Mouse (Mus musculus) liver, embryonic 15.5 days (tissue): Measurements from ENCODE around the gene Rfpl4. TPM values are rescaled to one million over a fixed set of nuclear protein-coding genes. Genes with fewer than 3 reads are reported as not detected.
"Not testable (repeated sequence)": the region's sequence is repeated elsewhere in the genome, so short reads cannot be mapped to it uniquely, and the experiment has no call there.

Experiments
- ATAC-seq: fragments of 200-750 bp; cut with Nextera tagmentation; 2 replicates; pipeline ENCODE4 v1.8.0; 2017; ENCODE audit warnings: moderate number of reproducible peaks, mild to moderate bottlenecking, moderate library complexity; ENCODE audit not compliant: insufficient read depth
- H3K27ac ChIP-seq: fragments of 300-500 bp; sonication (generic); replicated peaks from 2 replicates; pipeline ENCODE4 v1.5.1; 2015; ENCODE audit warnings: mild to moderate bottlenecking, inconsistent platforms
- H3K27me3 ChIP-seq: fragments of 300-500 bp; sonication (generic); 2 replicates; pipeline ENCODE4 v1.6.1; 2015; ENCODE audit warnings: mild to moderate bottlenecking, inconsistent platforms
- H3K36me3 ChIP-seq: fragments of 300-500 bp; sonication (generic); replicated peaks from 2 replicates; pipeline ENCODE4 v1.6.1; 2015; ENCODE audit warnings: moderate library complexity, mild to moderate bottlenecking, inconsistent platforms
- H3K4me1 ChIP-seq: fragments of 300-500 bp; sonication (generic); replicated peaks from 2 replicates; pipeline ENCODE4 v1.6.1; 2015; ENCODE audit warnings: inconsistent platforms
- H3K4me2 ChIP-seq: fragments of 300-500 bp; sonication (generic); 2 replicates; pipeline ENCODE4 v1.6.1; 2015; ENCODE audit warnings: moderate library complexity, mild to moderate bottlenecking, inconsistent platforms
- H3K4me3 ChIP-seq: fragments of 300-500 bp; sonication (generic); replicated peaks from 2 replicates; pipeline ENCODE4 v1.5.1; 2015; ENCODE audit warnings: mild to moderate bottlenecking, inconsistent platforms
- H3K9ac ChIP-seq: fragments of 300-500 bp; sonication (generic); 2 replicates; pipeline ENCODE4 v1.6.1; 2015; ENCODE audit warnings: moderate library complexity, mild to moderate bottlenecking, inconsistent platforms
- H3K9me3 ChIP-seq: fragments of 300-500 bp; sonication (generic); replicated peaks from 2 replicates; pipeline ENCODE4 v1.6.1; 2016; ENCODE audit warnings: inconsistent platforms
- WGBS: fragments of 180-500 bp; shearing (Covaris S2); methylation state at CpG from one replicate; pipeline ENCODE4 v1.1.7; 2015; ENCODE audit warnings: mixed read lengths; ENCODE audit not compliant: insufficient replicate concordance; 5-methylcytosine and 5-hydroxymethylcytosine counted together
- polyA plus RNA-seq: library from polyadenylated mRNA; unstranded; fragments of >200 nt; fragmentation: Nextera tagmentation; extraction: Ambion mirVana; gene quantifications from 2 replicates; pipeline ENCODE4 v1.2.1, GENCODE M21; 2015

Gene Rfpl4
- polyA plus RNA-seq, 1 experiment from 2014 or later = not detected

DNA sequence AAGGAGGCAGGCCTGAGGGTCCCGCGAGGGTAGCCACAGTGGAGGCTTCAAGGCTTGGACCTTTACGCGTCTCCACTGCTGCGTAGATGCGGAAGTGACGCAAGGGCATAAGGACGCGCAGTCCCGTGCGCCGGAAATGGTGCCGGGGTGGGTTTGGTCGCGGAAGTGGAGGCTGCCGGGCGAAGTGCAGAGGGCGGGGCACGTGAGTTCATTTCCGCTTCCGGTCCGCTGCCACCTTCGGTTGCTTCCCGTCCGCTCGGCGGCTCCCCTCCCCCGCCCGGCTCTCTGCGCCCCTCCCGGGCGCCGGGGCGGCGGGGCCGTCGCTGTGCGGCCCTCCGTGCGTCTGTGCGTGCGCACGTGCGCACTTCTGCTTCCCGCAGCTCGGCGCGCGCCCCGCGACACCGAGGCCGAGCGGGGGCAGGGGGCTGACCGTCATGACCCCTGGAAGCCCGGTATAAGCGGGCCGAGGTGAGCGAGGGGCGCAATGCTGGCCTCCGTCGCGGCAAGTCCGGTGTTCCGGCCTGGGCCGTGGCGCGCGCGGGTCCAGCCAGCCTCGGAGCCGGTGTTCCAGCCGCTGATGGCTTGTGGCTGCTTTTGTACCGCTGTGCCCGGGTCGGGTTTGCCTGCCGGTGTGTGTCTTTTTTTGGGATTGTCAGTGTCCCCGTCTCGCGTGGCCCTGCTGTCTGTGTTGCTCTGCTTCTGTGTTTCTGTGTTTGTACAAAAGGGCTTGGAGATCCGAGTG, 36.6 kb downstream of the Rfpl4 start, which contains the start of gene Epn1:
Gene Epn1 (plus strand): TSS at position 226 of the 742 bp plus-strand sequence.
- ATAC-seq = peak; percentile 86
- H3K4me3 ChIP-seq = peak within 1 kb of the TSS; percentile 95
- no peaks in the 10 kb centered on the region for H3K9me3 ChIP-seq
- H3K36me3 ChIP-seq = peaks cover 70% of the 10 kb centered on the region
- H3K27me3 ChIP-seq = no peaks in the 10 kb centered on the region
- under 1% methylated on average over 81 of the region's 81 CpGs for WGBS
- H3K9ac ChIP-seq = peak within 1 kb of the TSS; percentile 98
- peak within 1 kb of the TSS; percentile 86 for H3K4me2 ChIP-seq
- peaks cover 78% of the 10 kb centered on the region for H3K4me1 ChIP-seq
- H3K27ac ChIP-seq = peak within 1 kb of the TSS; percentile 93

DNA sequence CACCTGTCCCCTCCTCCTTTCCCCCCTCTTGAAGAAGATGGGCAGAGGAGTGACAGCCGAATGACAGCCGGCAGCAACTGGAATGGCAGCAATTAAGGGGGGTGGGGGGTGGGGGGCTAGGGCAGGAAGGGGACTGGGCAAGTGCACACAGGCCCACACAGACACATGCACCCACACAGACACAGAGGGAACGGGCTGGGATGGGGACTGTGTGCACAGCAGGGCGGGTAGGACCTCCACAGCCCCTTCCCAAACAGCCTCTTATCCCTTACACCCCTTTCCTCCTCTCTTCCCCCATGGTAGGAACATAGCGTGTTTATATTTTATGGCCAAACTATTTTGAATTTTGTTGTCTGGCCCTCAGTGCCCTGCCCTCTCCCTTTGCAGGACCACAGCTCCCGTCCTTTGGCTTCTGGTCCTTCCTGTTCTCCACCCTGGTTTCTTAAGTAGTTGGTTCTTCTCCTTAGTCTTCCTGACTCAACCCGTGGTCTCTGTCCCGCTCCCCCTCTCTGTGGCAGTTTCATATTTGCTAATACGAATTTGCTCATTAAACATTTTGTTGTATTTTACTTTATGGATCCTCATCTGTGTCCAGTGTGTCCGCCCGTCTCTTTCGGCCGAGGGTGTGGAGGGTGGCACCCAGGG, 37.3 kb downstream of the Rfpl4 start:
- not testable (repeated sequence) for ATAC-seq, H3K27me3 ChIP-seq, H3K9me3 ChIP-seq, H3K9ac ChIP-seq
- peak overlapping the region; percentile 93 for H3K27ac ChIP-seq
- WGBS = 39% methylated on average over 11 of the region's 13 CpGs
- peak overlapping the region; percentile 95 for H3K4me3 ChIP-seq
- peaks cover 70% of the 10 kb centered on the region for H3K36me3 ChIP-seq
- peak overlapping the region; percentile 86 for H3K4me2 ChIP-seq
- peaks cover 78% of the 10 kb centered on the region for H3K4me1 ChIP-seq

DNA sequence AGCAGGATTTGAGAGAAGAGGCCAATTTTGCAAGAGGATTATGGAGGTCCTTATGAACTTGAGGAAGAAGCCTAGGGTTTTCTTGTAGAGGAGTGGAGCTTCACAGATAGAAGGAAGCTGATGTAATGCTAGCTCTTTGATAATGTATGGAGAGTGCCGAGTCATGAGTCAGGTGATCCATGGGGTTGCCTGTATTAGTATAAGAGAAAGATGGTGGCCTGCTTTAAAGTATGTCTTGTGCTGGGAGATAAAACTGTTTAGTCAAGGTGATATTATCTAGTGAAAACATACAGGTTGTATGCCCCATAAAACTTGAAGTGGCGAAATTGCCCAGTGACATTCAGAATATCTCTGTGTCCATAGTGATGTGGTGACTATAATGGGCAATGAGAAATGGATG, 39.8 kb downstream of the Rfpl4 start:
- Histone ChIP-seq H3K36me3 (peaks cover 73% of the 10 kb centered on the region), H3K9me3 (no peaks in the 10 kb centered on the region), H3K27ac (peak overlapping the region; percentile 76), H3K4me3 (no peak overlapping the region), H3K27me3 (no peaks in the 10 kb centered on the region), H3K4me1 (peaks cover 80% of the 10 kb centered on the region), H3K9ac (no peak overlapping the region), H3K4me2 (peak overlapping the region; percentile 27; the same call in 1 of the 2 replicates)
- no peak for ATAC-seq
- WGBS = 45% methylated on average over 2 of the region's 2 CpGs

DNA sequence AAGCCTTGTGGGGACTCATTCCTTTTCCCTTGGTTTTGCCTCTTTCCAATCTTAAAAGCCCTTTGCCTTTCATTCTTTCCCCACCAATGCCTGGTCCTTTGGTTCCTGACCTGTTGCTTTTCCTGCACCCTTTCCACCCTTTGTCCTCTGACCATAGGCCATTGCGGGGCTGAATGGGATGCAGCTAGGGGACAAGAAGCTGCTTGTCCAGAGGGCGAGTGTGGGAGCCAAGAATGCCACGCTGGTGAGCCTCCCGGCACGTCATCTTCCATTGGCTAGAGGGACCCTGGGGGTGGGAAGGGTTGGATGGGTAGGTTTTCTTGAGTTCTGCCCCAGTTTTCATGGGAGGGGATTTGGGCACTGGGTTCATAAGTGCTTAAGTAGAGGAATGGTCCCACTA, 41.8 kb downstream of the Rfpl4 start:
- no peak for ATAC-seq
- peaks cover 78% of the 10 kb centered on the region for H3K4me1 ChIP-seq
- H3K27ac ChIP-seq = peak overlapping the region; percentile 85; the same call in 1 of the 2 replicates
- H3K4me3 ChIP-seq = no peak overlapping the region
- H3K4me2 ChIP-seq = no peak overlapping the region
- no peaks in the 10 kb centered on the region for H3K27me3 ChIP-seq
- H3K9ac ChIP-seq = no peak overlapping the region
- peaks cover 92% of the 10 kb centered on the region for H3K36me3 ChIP-seq
- WGBS = 91% methylated on average over 5 of the region's 5 CpGs
- H3K9me3 ChIP-seq = no peaks in the 10 kb centered on the region

DNA sequence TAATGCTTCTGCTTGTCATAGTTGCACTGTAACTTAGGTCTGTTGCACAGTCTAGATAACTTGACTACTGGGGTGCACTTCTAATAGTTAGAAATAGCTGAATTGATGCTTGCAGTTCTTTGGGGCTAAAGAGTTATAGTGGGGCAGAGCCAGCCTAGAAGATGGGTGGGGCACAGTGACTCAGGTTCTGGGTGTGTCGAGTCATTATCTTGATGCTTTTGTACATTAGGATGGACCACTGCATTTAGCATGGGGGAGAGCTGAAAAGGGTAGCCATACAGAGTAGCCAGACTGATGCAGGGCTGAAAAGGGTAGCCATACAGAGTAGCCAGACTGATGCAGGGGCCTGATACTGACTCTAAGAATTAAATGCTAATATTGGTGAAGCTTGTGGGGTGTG, 43.2 kb downstream of the Rfpl4 start:
- 0% methylated on average over 1 of the region's 1 CpGs for WGBS
- peaks cover 70% of the 10 kb centered on the region for H3K4me1 ChIP-seq
- peak overlapping the region; percentile 27; the same call in 1 of the 2 replicates for H3K9ac ChIP-seq
- peak; percentile 71 for ATAC-seq
- peak overlapping the region; percentile 17 for H3K4me3 ChIP-seq
- H3K4me2 ChIP-seq = peak overlapping the region; percentile 56
- no peaks in the 10 kb centered on the region for H3K9me3 ChIP-seq
- H3K27me3 ChIP-seq = no peaks in the 10 kb centered on the region
- H3K36me3 ChIP-seq = peaks cover 98% of the 10 kb centered on the region
- peak overlapping the region; percentile 85 for H3K27ac ChIP-seq

DNA sequence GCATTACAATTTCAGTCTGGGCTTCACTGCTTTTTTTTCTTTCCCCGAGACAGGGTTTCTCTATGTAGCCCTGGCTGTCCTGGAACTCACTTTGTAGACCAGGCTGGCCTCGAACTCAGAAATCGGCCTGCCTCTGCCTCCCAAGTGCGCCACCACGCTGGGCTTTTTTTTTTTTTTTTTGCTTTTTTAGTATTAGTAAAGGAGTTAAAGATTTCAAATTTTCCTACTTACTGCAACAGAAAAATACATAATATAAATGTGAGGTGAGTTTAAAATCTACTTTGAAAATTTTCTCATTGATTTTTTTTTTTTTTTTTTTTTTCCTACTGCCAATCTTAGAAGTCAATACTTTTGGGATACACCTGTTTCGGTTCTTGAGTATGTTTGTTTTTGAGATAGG, 51.9 kb downstream of the Rfpl4 start:
- Histone ChIP-seq H3K4me2 (peak overlapping the region; percentile 98; the same call in 1 of the 2 replicates), H3K27me3 (no peaks in the 10 kb centered on the region), H3K36me3 (peaks cover 48% of the 10 kb centered on the region), H3K9ac (no peak overlapping the region; the same call in 1 of the 2 replicates), H3K27ac (0 out of 2 replicates have a peak overlapping the region, but pooled peaks have one; percentile 0), H3K9me3 (no peaks in the 10 kb centered on the region), H3K4me1 (peaks cover 55% of the 10 kb centered on the region), H3K4me3 (peak overlapping the region; percentile 83; the same call in 1 of the 2 replicates)
- ATAC-seq = no peak
- WGBS = 82% methylated on average over 6 of the region's 6 CpGs

DNA sequence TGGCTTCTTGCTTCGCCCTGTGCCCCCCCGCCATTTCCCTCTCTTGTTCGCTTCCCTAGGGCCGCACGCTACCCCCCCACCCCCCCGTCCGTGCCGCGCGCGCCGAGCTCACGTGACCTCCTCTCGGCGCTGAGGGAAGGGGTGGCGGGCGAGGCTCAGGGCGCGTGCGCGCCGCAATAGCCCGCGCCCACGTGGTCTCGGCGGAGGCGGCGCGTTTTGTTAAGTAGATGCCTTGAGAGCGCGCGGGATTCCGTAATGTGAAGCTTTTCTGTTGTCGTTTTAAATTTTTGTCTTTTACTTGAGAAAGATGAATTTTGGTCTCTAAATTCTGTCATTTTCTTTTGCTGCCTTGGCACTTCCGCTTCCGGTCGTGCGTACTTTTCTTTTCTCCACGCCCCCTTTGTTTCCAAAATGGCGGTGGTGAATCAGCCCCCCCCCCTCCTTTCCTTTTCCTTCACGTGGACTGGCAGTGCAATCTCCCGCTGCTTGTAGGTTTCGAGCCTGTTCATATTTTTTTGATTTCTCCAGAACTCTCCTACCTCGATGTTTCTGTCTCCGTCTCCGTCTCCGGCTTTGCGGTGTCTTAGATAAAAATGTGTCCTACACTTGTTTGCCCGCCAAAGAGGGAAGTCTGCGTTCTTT, 54.3 kb downstream of the Rfpl4 start:
- peak overlapping the region; percentile 98 for H3K4me2 ChIP-seq
- H3K27me3 ChIP-seq = peaks cover 22% of the 10 kb centered on the region
- H3K27ac ChIP-seq = peak overlapping the region; percentile 99
- no peaks in the 10 kb centered on the region for H3K9me3 ChIP-seq
- 0% methylated on average over 51 of the region's 51 CpGs for WGBS
- peak; percentile 54 for ATAC-seq
- H3K4me1 ChIP-seq = peaks cover 60% of the 10 kb centered on the region
- peak overlapping the region; percentile 74 for H3K9ac ChIP-seq
- H3K36me3 ChIP-seq = peaks cover 24% of the 10 kb centered on the region
- H3K4me3 ChIP-seq = peak overlapping the region; percentile 83

DNA sequence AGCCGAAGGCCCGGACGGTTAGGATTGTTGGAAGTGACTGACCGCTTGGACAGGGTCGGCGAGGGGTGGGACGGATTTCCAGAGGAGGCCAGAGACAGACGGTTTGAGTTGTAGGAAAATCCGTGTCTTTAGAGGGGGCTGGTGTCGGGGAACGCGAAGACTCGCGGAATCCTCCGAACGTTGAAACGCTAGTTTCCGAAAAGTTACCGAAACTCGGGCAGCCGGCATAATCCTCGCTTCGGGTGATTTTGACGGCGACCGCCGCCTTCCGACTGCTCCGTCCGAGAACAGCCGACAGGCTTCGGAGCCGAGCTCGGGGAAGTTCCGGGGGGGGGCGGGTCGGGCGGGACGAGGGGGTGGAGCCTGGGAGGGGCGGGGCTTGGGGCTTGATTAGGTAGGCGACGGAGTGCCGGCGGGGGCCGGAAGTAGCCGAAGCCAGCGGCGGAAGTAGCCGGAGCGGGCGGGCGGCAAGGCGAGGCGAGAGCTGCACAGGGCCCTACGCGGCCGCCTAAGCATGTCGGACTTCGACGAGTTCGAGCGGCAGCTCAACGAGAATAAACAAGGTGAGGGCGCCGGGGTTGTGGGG, 54.9 kb downstream of the Rfpl4 start, which contains the start of gene U2af2:
Gene U2af2 (plus strand): TSS at position 370 of the 586 bp plus-strand sequence.
- Histone ChIP-seq H3K4me1 (peaks cover 56% of the 10 kb centered on the region), H3K9me3 (no peaks in the 10 kb centered on the region), H3K9ac (peak within 1 kb of the TSS; percentile 93), H3K4me3 (peak within 1 kb of the TSS; percentile 83), H3K4me2 (peak within 1 kb of the TSS; percentile 98), H3K36me3 (peaks cover 18% of the 10 kb centered on the region), H3K27ac (peak within 1 kb of the TSS; percentile 99), H3K27me3 (peaks cover 29% of the 10 kb centered on the region)
- WGBS = under 1% methylated on average over 65 of the region's 65 CpGs
- peak; percentile 75 for ATAC-seq

DNA sequence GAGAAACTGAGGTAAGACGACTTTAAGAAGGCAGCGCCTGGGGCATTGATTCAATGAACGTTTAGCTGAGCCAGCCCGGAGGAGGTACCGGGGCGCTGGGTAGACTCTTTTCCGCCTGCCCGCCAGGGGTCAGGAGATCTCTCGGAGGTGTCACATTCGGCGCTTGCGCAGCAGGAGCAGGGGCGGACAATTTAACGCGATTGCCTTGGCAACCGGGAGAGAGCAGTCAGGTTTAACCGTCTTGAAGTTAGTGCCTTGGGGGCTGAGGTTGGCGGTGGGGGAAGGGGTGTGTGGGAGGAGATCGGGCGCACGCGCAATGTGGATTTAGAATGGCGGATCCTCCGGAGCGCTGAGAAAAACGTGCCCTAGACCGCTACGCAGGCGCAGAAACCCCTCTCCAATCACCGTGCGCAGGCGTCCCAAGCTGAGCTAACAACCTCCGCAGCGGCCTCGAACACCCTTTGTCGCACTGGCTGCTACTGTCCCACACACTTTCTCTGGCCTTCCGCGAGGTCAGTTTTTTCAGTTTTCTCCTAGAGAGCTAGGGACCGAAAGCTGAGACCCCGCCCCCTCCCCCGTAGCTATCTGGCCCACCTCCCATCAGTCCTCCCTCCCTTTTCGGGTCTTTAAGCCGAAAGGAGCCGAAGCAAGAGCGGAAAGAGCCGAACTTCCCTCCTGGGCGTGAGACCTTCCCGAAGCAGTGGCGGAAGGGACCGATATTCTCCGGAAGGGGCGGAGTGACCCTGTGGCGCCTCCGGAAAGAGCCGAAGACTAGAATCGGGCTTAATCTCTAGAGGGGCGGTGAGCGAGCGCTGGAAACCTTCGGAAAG, 55.6 kb downstream of the Rfpl4 start:
- peaks cover 11% of the 10 kb centered on the region for H3K36me3 ChIP-seq
- peaks cover 53% of the 10 kb centered on the region for H3K4me1 ChIP-seq
- WGBS = under 1% methylated on average over 60 of the region's 60 CpGs
- H3K27ac ChIP-seq = peak overlapping the region; percentile 99
- H3K27me3 ChIP-seq = peaks cover 36% of the 10 kb centered on the region
- H3K9me3 ChIP-seq = no peaks in the 10 kb centered on the region
- H3K4me3 ChIP-seq = peak overlapping the region; percentile 83
- ATAC-seq = peak; percentile 87
- peak overlapping the region; percentile 98 for H3K4me2 ChIP-seq
- H3K9ac ChIP-seq = peak overlapping the region; percentile 93

DNA sequence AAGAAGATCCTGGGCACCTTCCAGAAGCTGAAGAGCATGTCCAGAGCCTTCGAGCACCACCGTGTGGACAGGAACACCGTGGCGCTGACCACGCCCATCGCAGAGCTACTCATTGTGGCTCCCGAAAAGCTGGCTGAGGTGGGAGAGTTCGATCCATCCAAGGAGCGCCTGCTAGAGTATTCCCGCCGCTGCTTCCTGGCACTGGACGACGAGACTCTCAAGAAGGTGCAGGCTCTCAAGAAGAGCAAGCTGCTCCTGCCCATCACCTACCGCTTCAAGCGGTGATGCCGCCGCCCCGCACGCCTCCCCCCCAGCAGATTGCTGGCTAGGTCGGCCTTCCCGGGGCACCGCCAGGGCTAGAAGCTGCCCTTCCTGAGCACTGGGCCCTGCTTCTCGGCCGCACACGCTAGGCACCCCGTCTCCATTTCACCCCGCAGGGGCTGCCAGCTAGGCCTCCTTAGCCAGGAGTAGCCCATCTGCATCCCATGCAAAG, 56.5 kb downstream of the Rfpl4 start:
- H3K27me3 ChIP-seq = peaks cover 44% of the 10 kb centered on the region
- H3K4me3 ChIP-seq = peak overlapping the region; percentile 83
- H3K4me2 ChIP-seq = peak overlapping the region; percentile 98
- ATAC-seq = no peak
- H3K36me3 ChIP-seq = peaks cover 2% of the 10 kb centered on the region; the same call in 1 of the 2 replicates
- peaks cover 44% of the 10 kb centered on the region for H3K4me1 ChIP-seq
- 2% methylated on average over 27 of the region's 27 CpGs for WGBS
- H3K9ac ChIP-seq = peak overlapping the region; percentile 93
- H3K27ac ChIP-seq = peak overlapping the region; percentile 99
- H3K9me3 ChIP-seq = no peaks in the 10 kb centered on the region
